In the genomic region with DNA sequence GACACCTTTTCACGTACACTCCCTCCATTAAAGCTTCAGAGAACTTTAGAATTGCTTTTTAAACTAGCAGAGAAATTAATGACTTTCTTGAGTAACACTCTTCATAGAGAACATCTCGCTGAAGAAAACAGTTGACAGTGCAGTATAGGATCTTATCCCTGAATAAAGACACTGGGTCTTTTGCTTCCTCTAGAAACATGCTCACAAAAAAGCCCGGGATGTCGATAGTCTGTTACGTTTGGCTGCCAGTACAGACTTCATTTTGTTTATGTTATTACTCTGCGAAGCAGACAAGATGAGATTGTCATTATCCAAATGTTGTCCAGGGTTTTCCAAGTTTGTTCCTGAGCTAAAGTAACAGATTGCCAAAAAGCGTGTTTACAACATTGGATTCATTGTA, we compare ENCODE assay signal across 28 mouse cellular contexts.
"Had no signal": no experiment of that assay in that cellular context is flagged by ENCODE, and none has a peak within 500 bp of the region (broad histone marks: within the 10 kb centered on the region; RNA-seq: fewer than 3 reads in every experiment).

No protein-coding gene starts in this region.

- H3K27ac ChIP-seq: embryonic facial prominence, embryonic 10.5 days; embryonic facial prominence, embryonic 12.5 days; embryonic facial prominence, embryonic 13.5 days; embryonic facial prominence, embryonic 15.5 days; forebrain, embryonic 10.5 days; forebrain, embryonic 12.5 days; forebrain, embryonic 13.5 days; forebrain, embryonic 15.5 days; gastrocnemius, adult 2 months had no signal

- H3K4me3 ChIP-seq: embryonic facial prominence, embryonic 10.5 days; embryonic facial prominence, embryonic 12.5 days; embryonic facial prominence, embryonic 13.5 days; embryonic facial prominence, embryonic 15.5 days; erythroblast, embryonic 14.5 days; forebrain, embryonic 10.5 days; forebrain, embryonic 12.5 days; forebrain, embryonic 13.5 days; forebrain, embryonic 15.5 days; gastrocnemius, adult 2 months had no signal

- DNase-seq: cerebellum, adult 18-20 months; cerebellum, adult 2 months; cerebellum, adult 8-10 months; cerebellum, adult 9-10 months; cerebellum, adult 9-11 months; cerebellum, postnatal 10 days; cerebellum, postnatal 14 days; cerebellum, postnatal 25 days; cerebellum, postnatal 36 days; embryo, embryonic 11 days; forebrain, postnatal 0 days; gastrocnemius, adult 2 months; gastrocnemius, postnatal 10 days; gastrocnemius, postnatal 14 days; gastrocnemius, postnatal 25 days; gastrocnemius, postnatal 36 days; heart, adult 11 months had no signal

- H3K9me3 ChIP-seq: embryonic facial prominence, embryonic 10.5 days; embryonic facial prominence, embryonic 12.5 days; embryonic facial prominence, embryonic 13.5 days; embryonic facial prominence, embryonic 15.5 days; forebrain, embryonic 10.5 days; forebrain, embryonic 12.5 days; forebrain, embryonic 13.5 days; forebrain, embryonic 15.5 days had no signal

- H3K36me3 ChIP-seq: embryonic facial prominence, embryonic 10.5 days; embryonic facial prominence, embryonic 12.5 days; embryonic facial prominence, embryonic 13.5 days; embryonic facial prominence, embryonic 15.5 days; forebrain, embryonic 10.5 days; forebrain, embryonic 12.5 days; forebrain, embryonic 15.5 days had no signal

- H3K4me1 ChIP-seq: embryonic facial prominence, embryonic 12.5 days; embryonic facial prominence, embryonic 13.5 days; embryonic facial prominence, embryonic 15.5 days; forebrain, embryonic 12.5 days; forebrain, embryonic 13.5 days; forebrain, embryonic 15.5 days had no signal

- H3K4me2 ChIP-seq: embryonic facial prominence, embryonic 12.5 days; embryonic facial prominence, embryonic 13.5 days; embryonic facial prominence, embryonic 15.5 days; forebrain, embryonic 12.5 days; forebrain, embryonic 13.5 days; forebrain, embryonic 15.5 days had no signal

- ATAC-seq: forebrain, embryonic 13.5 days; forebrain, embryonic 14.5 days; forebrain, embryonic 15.5 days; forebrain, embryonic 16.5 days; forebrain, postnatal 0 days had no signal

- H3K27me3 ChIP-seq: embryonic facial prominence, embryonic 12.5 days; embryonic facial prominence, embryonic 13.5 days; embryonic facial prominence, embryonic 15.5 days; forebrain, embryonic 12.5 days; forebrain, embryonic 13.5 days; forebrain, embryonic 15.5 days had no signal

- H3K9ac ChIP-seq: embryonic facial prominence, embryonic 12.5 days; embryonic facial prominence, embryonic 13.5 days; embryonic facial prominence, embryonic 15.5 days; forebrain, embryonic 12.5 days; forebrain, embryonic 13.5 days; forebrain, embryonic 15.5 days; forebrain, postnatal 0 days had no signal
